Mouse (Mus musculus) heart, embryonic 16.5 days (tissue): Measurements from ENCODE around the gene Acot10. TPM values are rescaled to one million over a fixed set of nuclear protein-coding genes. Genes with fewer than 3 reads are reported as not detected.

ENCODE experiments used
- ATAC-seq: fragments of 200-750 bp; cut with Nextera tagmentation; replicated peaks from 2 replicates; pipeline ENCODE4 v1.8.0; 2017; ENCODE audit warnings: moderate number of reproducible peaks; ENCODE audit not compliant: insufficient read depth, low FRiP score; ENCODE audit errors: extremely low read depth
- H3K27ac ChIP-seq: fragments of 300-500 bp; sonication (generic); 2 replicates; pipeline ENCODE4 v1.5.1; 2014; ENCODE audit warnings: mild to moderate bottlenecking, low read length, control low read depth, moderate library complexity
- H3K27me3 ChIP-seq: fragments of 300-500 bp; sonication (generic); 2 replicates; pipeline ENCODE4 v1.6.1; 2014; ENCODE audit warnings: low read length, mixed read lengths; ENCODE audit not compliant: control insufficient read depth, insufficient read depth
- H3K36me3 ChIP-seq: fragments of 300-500 bp; sonication (generic); 2 replicates; pipeline ENCODE4 v1.6.1; 2014; ENCODE audit not compliant: control insufficient read depth, insufficient read depth
- H3K4me1 ChIP-seq: fragments of 300-500 bp; sonication (generic); 2 replicates; pipeline ENCODE4 v1.6.1; 2014; ENCODE audit warnings: low read length, mixed read lengths; ENCODE audit not compliant: control insufficient read depth, insufficient read depth
- H3K4me2 ChIP-seq: fragments of 300-500 bp; sonication (generic); 2 replicates; pipeline ENCODE4 v1.6.1; 2014; ENCODE audit warnings: low read depth, mild to moderate bottlenecking, control low read depth, low read length
- H3K4me3 ChIP-seq: fragments of 300-500 bp; sonication (generic); 2 replicates; pipeline ENCODE4 v1.5.1; 2014; ENCODE audit warnings: mild to moderate bottlenecking, control low read depth, low read length
- H3K9ac ChIP-seq: fragments of 300-500 bp; sonication (generic); 2 replicates; pipeline ENCODE4 v1.6.1; 2014; ENCODE audit warnings: low read length, control low read depth
- H3K9me3 ChIP-seq: fragments of 300-500 bp; sonication (generic); replicated peaks from 2 replicates; pipeline ENCODE4 v1.6.1; 2016; ENCODE audit warnings: low read length; ENCODE audit not compliant: control insufficient read depth
- WGBS: fragments of 180-500 bp; shearing (Covaris S2); extraction: QIAGEN DNeasy Blood & Tissue Kit; methylation state at CpG from one replicate; pipeline ENCODE4 v1.1.7; 2014; 5-methylcytosine and 5-hydroxymethylcytosine counted together
- polyA plus RNA-seq: library from polyadenylated mRNA; unstranded; fragments of >200 nt; fragmentation: Nextera tagmentation; extraction: Ambion mirVana; gene quantifications from 2 replicates; pipeline ENCODE4 v1.2.1, GENCODE M21; 2015

Gene Acot10
- polyA plus RNA-seq, 1 experiment from 2014 or later, result 0.55 TPM

DNA sequence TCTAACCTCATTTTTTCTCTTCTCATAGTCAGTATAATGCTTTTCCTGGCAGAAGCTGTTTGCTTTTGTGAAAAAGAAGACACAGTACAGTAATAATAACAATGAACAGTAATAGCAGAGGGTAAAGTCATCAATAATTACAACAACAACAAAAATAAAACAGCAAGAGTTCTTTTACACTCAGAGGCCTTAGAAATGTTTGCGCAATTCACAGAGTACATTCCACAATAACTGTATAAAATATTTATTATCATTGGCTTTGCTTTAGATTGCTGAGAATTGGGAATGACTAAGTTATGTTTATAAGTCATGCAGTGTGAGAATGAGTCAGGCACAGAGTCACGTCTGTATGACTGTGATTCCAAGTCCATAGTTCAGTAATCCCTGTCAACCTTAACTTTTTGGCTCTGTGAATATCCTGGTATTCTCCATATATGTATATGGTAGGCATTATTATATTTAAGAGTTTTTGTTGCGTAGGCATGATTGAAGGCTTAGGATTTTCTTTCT is 23.6 kb downstream of the Acot10 start:
- Histone ChIP-seq H3K9me3 (no peaks in the 10 kb centered on the region), H3K36me3 (no peaks in the 10 kb centered on the region), H3K4me1 (no peaks in the 10 kb centered on the region), H3K4me3 (no peak overlapping the region), H3K4me2 (no peak overlapping the region), H3K27ac (no peak overlapping the region), H3K27me3 (no peaks in the 10 kb centered on the region), H3K9ac (no peak overlapping the region)
- WGBS, result 81% methylated on average over 3 of the region's 3 CpGs
- no peak for ATAC-seq

DNA sequence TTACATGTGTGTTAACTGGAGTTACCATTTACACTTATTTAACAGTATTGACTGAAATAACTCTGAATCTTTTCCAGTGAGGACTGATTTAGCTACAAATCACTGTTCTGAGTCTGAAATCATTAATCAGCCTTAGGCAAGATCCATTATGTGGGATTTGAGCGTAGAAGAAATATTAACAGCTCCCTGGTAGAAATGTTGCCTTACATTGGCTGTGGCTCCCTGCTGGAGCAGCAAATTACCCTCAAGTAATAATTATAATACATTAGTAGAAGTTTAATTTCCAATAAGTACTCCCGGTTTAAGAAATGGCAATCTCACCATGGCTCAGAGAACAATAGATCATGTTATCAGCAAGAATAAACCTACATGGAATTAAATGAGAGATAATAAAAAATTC is 27.4 kb downstream of the Acot10 start:
- Histone ChIP-seq H3K4me2 (no peak overlapping the region), H3K9me3 (no peaks in the 10 kb centered on the region), H3K27ac (no peak overlapping the region), H3K4me1 (no peaks in the 10 kb centered on the region), H3K36me3 (no peaks in the 10 kb centered on the region), H3K4me3 (no peak overlapping the region), H3K9ac (no peak overlapping the region), H3K27me3 (no peaks in the 10 kb centered on the region)
- 84% methylated on average over 2 of the region's 2 CpGs for WGBS
- ATAC-seq, result no peak

DNA sequence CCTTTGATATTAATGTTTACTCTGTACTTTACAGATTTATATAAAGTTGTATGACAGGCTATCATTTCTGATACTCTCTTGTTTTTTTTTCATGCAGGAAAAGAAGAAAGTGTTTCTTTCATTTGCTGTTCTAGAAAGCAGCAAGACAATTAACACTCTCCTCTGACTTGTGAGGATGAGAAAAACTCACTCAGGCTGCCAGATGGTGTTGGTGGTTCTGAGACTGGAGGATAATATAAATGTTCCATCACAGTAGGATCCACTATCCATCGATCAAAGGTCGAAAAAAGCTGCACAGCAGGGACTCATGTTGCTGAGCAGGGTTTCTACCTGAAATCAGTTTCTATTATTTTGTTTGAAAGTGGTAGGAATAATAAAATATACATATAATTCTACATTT is 32.0 kb downstream of the Acot10 start:
- WGBS, result 68% methylated on average over 2 of the region's 2 CpGs
- no peaks in the 10 kb centered on the region for H3K27me3 ChIP-seq
- no peak for ATAC-seq
- no peak overlapping the region for H3K4me3 ChIP-seq
- H3K4me2 ChIP-seq, result no peak overlapping the region
- H3K9ac ChIP-seq, result no peak overlapping the region
- no peaks in the 10 kb centered on the region for H3K9me3 ChIP-seq
- no peak overlapping the region for H3K27ac ChIP-seq
- no peaks in the 10 kb centered on the region for H3K4me1 ChIP-seq
- H3K36me3 ChIP-seq, result no peaks in the 10 kb centered on the region

Other genes starting within 250 kb of the Acot10 start
- gene Cdh12, start 217.5 kb downstream of the Acot10 start, polyA plus RNA-seq, result 0.11 TPM in 1 of 2 replicates, not detected in the other